Mouse (Mus musculus) CD4-positive helper T cell, adult 2 months (primary cell): Measurements from ENCODE around the gene Agbl1.

Experiments
- DNase-seq: peaks from one replicate; pipeline ENCODE4 v3.0.0-alpha.2; 2012; ENCODE audit warnings: low read depth, missing footprints, low spot score

Agbl1 gene

DNA sequence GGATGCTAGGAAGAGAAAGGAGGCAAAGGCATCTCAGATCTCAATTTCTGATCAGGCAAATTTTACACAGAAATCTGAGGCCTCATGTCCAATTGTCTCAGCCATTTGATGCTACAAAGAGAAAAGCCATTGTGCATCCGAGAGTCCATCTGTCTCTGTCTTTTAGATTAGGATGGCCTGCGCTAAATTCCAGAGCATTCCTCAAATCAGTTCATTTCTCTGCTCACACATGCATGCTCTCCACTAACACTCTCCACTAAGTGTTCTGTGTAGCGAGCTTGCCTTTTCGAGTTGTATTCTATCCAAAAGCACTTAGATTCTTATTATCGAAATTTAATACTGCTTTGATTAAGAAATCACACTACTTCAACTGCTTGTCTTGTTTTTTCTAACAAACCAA lies 159.6 kb downstream of the Agbl1 start:
- no peak for DNase-seq

DNA sequence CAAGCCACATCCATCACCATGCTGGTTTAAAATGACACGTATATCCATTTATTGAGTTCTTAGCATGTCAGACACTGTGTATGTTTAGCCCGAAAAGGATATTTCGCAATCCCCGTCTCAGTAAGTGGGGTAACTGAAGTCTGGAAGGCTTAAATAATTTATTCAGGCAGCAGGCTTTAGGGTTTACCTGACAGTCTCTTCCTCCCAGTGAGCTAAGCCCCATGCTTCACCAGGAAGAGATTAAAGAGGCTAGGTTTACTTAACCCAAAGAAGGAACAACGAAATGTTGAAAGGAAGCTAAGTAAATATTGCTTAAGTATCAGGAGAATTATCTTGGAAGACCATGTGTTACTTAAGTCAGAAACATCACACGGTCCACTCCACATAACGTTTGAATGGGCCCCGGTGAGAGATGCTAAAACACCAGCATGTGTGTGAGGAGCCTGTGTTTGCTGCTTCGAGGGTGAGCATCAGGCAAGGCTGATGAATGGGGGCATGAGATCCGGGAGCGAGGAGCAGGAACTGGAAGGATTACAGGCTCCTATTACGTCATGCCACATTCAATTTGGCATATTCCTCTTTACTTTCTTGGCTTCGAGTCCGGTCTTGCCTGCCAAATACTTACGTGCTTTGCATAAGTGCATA lies 162.7 kb downstream of the Agbl1 start:
- DNase-seq: no peak

DNA sequence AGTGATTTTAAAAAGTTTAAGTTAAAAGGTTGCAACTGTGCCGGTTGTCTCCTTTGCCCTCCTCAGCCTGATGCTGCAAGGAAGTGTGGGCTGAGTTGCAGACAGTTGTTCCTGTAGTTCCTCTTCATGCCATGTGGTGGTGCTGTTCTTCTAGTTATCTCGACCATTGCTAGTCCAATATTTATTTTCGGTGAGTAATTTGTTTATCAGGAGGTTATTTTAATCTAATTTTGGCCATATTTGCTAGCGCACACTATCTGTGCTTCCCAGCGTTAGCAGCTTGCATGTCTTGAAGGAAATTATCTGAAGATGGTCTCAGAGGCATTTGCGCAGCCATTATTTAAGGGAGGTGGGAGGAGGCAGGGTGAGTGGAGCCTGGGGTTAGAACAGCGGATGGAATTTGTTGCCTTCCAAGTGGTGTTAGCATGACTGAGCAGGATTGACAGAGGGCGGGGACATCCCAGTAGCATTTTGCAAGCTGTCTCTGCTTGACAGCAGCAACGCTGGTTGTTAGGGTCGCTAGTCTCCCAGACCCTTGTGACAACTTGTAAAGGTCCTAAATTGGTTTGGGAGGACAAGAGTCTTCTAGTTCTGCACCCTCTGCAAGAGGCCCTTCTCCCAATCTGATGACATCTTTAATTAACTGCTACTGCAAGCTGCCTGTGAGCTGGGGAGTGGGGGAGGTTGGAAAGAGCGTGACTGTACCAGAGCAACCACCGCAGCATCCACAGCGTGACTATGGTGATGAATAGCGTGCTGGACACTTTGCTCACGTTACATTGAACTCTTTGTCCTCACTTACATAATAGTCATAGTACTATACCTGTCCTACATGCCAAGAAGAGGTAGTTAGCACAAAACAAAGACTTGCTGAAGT lies 163.5 kb downstream of the Agbl1 start:
- DNase-seq: peak; percentile 41

DNA sequence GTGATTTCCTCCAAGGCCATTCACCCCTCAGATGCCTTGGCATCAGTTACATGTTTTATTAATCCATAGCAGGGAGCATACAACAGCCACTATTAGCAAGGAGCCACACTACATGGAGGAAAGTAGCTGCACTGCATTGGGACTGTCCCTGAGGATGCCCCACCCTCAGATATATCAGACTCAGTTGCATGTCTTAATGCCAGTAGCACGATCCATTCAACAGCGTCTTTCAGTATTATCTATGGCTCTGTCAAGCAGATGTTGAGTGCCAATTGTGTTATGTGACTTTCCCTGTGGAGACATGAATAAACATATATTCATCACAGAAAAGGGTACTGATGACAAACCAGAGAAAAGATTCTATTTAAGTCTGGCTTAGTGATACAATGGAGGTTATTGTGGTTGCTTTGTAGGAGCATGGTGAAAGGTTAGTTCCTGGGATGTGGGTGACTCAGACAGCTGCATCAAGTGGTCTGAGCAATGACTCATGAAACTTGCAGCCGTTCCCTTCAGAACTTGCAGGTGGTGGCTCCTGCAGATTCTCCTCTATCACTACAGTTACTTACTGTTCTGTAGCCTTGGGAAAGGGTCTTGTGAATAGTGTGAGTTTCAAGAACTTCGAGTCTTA lies 178.4 kb downstream of the Agbl1 start:
- DNase-seq: peak; percentile 5

DNA sequence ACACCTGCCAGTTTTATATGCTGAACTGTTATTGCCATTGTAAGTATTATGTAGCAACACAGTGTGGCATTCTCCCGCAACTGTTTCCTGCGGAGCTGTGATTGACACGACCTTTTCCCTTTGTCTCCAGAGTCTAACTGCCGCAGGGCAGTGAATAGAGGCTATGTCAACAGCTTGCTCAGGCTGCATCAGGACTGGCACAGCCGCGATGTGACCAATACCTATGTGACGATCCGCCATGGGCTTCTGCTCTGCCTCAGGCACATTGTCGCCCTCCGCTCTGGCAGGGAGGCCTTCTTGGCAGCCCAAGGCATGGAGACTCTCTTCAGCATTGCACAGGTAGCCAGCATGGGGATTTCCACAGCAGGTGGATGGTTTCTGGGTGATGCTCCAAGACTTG lies 179.3 kb downstream of the Agbl1 start:
- no peak for DNase-seq

DNA sequence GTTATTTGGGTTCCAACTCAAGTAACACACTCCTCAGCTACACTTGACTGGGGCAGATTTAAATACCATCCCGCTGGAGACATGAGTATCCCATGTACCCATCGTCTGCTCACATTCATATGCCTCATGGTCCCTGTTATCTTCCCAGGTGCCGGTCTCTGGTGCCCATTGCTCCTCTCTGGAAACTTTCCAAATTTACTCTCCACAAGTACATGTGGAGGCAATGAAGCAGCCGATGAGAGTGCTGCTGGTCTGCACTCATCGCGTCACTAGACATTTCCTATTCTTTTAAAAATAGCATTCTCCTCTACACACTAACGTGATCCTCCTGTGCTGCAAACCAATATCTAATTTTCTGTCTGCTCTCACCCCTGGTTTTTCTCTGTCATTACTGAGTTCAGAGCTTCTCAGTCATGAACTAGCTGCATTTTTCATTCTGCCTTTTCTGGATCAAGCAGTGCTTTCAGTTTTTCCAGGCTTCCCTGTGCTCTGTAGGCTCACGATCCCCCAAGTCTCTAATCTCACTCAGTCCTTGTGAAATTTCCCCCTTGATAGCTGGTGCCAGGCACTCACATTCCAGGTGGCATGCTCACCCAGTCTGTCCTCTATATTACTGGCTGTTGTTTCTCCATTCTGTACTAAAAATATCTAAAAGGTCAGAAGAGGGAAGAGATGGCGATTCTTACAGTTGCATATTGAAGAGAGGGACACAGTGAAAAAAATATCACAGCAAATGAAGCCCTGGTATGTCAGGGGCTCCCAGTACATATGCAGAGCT lies 180.9 kb downstream of the Agbl1 start:
- no peak for DNase-seq

DNA sequence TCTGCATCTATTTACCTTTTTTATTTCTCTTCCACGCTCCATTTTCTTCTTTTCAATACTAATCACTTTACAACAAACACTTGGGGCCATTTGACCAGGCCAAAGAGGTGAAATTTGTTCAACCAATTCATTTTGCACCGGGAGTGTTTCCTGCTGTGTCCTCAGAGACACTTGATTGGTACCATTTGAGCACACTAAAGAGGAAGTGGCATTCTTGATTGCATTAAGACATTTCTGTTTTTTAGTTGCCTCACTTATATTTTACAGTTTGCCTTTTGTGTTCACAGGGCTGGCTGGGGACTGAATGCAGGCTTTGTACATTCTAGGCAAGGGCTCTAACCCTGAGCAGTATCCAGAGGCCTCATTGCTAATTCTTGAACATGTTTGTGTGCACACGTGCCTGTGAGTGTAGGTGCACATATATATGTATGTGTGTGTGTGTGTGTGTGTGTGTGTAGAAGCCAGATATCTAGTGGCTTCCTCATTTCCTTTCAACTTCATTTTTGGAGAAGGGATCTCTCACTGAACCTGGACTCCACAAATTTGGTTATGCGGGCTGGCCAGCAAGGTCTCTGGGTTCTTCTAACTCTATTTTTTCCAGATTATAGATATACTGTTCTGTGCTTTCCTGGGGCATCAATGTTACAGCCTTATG lies 182.4 kb downstream of the Agbl1 start:
- no peak for DNase-seq

DNA sequence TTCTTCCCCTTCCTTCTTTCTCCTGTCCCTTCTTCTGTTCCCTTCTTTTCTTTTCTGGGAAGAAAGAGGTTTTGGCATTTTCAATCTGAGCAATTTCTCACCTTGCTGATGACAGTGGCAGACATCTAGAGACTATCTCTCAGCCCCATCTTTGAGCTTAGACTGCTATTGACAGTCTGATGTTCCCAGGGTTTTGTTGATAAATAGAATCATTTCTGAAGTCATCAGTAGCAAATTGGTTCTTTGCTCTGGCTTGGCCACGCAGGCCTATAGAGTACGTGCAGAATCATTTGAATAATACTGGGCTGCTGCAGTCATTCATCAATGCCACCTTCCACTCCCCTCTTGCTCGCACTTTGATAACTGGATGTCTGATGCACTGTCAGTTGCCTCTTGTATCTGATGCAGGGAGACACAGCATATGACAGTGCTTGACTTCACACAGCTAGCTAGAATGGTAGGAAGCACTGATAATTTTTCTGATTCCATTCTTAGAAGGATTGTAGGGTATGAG lies 186.5 kb downstream of the Agbl1 start:
- no peak for DNase-seq

DNA sequence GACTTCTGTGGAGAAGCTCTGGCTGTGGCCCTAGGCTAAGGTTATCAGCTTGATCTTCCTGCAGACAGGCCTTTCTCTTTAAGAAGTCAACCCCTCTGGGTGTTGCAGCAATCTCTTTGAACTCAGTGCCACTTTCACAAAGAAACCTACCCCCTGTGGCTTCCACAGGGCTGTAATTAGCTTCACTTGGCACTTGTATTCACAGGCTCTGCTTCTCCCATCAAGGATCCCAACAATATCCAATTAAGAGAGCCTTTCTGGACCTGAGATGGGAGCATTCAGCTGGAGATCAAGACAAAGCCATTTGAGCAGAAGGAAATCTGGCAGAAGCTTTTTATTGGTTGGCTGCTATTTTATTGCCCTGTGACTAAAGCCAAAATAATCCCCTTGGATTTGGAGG lies 208.9 kb downstream of the Agbl1 start:
- no peak for DNase-seq

DNA sequence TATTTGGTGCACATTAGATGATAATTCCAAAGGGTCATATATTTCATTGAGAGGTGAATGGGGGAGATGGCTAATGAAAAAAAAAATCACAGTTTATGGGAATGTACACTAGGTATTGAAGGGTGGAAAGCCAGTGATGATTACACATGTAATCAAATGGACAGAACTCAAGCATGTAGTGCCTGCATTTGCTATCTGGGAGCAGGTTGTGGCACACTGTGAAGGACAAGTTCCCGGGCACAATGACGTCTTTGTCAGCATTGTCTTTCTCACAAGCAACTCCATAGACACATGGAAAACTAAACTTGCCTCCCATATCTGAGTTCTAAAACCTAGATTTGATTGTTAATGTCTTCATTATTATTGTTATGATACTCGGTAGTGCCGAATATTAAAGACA lies 209.3 kb downstream of the Agbl1 start:
- no peak for DNase-seq

DNA sequence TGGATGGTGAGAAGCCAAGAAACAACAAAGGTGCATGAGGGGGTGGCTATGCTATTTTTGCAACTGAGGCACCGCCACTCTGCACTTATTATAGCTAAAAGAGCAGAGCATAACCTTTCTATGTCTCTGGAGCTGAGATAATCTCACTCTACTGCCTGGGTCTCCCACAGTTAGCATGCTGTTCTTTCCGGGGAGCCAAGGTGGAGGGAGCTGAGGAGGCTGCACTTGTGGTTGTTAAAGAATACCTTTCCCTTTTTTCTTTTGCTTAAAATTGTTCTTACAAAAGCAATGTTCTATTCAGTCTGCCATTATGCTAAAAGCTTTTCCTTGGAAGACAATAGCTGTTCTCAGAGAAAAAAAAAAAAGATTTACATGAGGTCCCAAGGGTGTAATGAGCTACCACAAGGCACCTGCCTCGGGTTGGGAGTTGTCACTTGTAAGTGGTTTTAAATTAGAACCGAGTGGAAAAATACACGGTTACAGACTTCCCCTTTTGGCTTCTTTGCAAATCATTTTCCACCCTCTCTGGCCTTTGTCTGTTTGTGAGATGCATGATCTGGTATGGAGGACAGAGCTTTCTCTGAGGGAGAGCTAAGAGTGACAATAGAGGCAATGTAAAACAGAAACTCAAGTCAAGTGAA lies 232.8 kb downstream of the Agbl1 start:
- no peak for DNase-seq

DNA sequence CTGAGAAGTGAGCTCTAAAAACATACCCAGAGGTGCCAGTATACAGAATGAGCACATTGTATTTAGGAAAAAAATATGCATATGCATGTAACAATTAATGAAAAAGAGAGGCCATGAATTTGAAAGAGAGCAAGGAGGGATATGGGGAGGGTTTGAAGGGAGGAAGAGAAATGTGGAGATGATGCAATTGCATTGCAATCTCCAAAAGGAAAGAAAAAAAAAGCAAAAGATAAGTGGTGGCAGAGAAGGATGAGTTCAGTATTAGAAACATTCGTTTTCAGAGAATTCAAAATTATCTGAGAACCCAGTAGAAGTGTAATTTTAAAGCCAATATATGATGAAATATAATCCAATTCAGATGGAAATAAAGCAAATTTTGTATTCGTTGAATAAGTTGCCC lies 236.7 kb downstream of the Agbl1 start:
- no peak for DNase-seq

DNA sequence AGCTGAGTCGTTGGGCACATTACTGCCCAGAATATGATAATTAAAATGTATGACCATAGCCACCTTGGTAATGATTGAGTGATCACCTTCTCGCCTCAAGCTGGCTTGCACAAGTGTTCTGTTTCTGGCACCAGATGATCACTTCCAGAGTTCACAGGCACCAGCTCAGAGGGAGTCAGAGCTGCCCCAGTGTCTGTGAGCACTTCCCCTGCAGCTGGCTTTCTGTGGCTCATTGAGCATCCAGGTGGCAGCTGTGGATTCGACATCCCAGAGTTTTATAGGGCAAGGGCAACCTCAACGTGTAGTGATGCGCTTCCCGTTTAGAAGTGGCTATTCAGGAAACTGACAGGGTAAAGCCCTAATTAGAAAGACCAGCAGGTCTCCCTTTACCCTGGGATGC lies 244.5 kb downstream of the Agbl1 start:
- DNase-seq: no peak

DNA sequence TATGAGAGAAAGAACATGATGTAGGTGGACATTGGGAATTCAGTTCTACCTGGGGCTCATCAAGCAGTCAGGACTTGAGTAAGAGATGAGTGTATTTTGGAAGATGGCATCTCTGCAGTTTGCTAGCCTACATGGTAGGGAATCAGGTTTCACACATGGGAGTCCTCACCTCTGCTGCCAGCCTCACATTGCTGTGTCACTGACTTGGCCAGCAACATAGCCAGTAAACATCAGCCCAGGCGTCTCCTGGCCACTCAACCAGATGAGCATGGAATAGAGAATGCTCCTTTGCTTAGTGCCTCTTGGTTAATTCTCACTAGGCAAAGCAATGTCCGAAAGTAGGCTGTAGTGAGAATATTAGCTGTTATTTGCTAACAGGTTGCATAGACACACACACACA lies 255.9 kb downstream of the Agbl1 start:
- no peak for DNase-seq

DNA sequence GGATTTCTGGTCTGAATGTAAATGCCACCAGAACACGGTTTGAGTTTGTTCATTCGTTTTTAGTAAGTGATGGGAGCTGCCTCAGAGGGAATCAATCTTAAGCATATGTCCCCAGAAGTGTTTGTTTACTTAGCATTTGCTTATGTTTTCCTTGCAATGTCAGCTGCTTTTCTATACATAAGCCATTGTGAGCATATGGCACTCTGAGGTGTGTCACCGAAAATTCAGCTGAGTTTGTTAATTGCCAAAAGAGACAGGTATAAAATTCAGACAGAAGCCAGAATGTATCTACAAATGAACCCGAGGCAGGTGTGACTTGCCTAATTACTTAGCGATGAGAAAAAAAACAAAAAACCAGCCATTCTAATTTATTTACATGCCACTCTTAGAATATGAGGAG lies 257.8 kb downstream of the Agbl1 start:
- no peak for DNase-seq

DNA sequence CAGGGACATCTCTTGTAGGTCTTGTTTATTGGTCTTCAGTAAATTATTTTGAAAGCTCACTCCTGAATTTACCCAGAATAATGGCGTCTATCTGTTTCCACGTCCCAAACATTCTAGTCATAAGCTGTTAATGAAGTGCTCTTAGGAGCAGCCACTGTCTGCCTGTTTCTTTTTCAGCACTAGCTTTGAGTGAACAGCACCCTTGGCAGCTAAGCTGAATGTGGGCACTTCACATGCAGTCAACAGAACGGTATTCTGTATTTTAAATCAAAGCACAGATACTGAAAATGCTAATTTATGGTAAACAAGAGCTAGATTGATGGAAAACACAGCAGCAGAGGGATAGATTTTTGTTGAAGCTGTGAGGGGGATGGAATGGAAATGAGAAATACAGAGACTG lies 294.6 kb downstream of the Agbl1 start:
- DNase-seq: no peak

DNA sequence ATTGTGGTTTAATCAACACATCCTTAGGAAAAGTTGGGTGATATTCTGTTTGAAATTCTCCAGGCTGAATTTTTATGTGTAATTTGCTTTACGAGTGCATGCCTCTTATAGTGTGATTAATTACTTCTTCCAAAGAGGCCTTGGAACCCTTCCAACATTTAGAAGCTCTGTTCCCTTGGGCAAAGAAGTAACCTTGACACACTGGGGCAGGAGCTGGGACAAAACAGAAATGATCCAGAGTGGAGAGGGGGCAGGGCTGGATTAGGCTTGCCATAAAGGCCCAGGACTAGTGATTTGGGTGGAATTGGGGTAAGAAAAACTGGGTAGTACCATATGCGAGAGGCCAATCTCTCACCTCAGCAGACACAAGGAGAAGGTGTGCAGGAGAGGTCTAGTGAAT lies 316.8 kb downstream of the Agbl1 start:
- DNase-seq: no peak

DNA sequence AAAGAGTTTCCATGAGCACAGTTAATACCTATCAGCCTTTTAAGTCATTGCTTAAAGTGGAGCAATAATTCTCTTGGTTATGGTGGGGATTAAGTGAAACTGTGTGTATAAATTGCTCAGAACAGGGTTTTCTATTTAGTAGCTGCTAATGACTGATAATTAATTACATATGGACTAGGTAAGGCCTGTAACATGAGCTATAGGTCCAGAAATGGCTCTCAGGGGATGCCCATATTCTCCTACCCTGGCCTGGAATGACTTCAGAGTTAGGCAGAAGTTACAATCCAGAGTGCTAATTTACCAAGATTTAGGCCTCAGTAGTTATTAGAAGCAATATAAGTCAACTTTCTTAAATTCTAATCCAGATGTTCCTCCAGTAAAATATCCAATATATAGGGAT lies 317.6 kb downstream of the Agbl1 start:
- DNase-seq: no peak

DNA sequence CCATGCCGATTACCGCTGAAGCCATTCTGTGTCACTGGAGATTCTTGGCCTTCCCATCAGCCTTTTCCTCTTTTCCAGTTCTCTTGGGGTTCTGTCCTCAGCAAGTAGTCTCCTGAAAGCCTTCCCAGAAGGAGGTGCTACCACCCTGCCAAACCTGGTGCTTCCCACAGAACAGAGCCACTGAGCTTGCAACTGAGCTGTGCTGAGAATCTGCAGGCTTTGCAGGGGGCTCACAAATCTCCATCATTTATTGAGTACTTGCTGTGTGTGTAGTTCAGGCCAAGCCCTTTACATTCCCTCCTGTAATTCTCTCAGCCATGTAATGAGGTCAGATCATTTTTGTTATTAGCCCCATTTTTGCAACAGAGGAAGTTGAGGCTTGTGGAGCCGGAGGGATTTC lies 322.2 kb downstream of the Agbl1 start:
- DNase-seq: no peak

DNA sequence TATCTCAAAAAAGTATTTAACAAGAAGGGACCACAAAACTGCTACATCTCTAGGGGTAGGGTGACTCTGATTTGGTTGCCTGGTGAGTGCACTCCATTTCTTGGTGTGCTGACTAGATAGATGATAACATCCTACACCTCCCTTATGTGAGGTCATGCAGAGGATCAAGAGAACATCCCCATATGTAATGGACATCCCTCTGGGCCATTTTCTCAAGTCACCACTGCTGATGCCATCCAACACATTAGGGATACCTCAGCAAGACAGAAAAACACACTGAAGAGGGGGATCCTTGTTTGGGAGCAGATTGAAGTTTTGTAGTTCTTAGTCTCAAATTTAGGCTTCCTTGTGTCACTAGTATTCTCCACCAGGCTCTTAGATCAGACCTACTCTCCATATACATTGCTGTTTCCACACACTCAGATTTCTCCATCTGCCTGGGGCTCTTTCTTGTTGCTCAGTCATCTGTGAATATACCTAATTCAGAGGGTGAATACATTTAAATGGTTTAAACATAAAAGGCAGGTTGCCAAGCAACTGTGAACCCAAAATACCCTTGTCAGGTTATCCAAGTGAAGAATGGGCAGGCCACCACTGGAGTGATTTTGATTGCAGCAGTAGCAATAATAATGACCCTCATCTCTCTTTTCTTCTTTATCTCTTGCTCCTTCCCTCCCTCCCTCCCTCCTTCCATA lies 331.0 kb downstream of the Agbl1 start:
- DNase-seq: no peak
